Mouse (Mus musculus) forebrain, postnatal 0 days (tissue): Measurements from ENCODE around the gene Lgals4. TPM values are rescaled to one million over a fixed set of nuclear protein-coding genes. Genes with fewer than 3 reads are reported as not detected.

Experiments used
- ATAC-seq: fragments of 200-750 bp; cut with Nextera tagmentation; 2 replicates; pipeline ENCODE4 v1.8.0; 2017; ENCODE audit warnings: mild to moderate bottlenecking, moderate library complexity
- DNase-seq: peaks from one replicate; pipeline ENCODE4 v3.0.0-alpha.2; 2015
- H3K27ac ChIP-seq: fragments of 300-500 bp; sonication (generic); 2 replicates; pipeline ENCODE4 v1.5.1; 2014; ENCODE audit warnings: low read depth, mild to moderate bottlenecking, antibody characterized with exemption, low read length, moderate library complexity, mixed read lengths
- H3K27me3 ChIP-seq: fragments of 300-500 bp; sonication (generic); 2 replicates; pipeline ENCODE4 v1.6.1; 2014; ENCODE audit warnings: mild to moderate bottlenecking, low read length, mixed read lengths; ENCODE audit not compliant: insufficient read depth
- H3K36me3 ChIP-seq: fragments of 300-500 bp; sonication (generic); 2 replicates; pipeline ENCODE4 v1.6.1; 2014; ENCODE audit warnings: mild to moderate bottlenecking, moderate library complexity; ENCODE audit not compliant: insufficient read depth
- H3K4me1 ChIP-seq: fragments of 300-500 bp; sonication (generic); 2 replicates; pipeline ENCODE4 v1.6.1; 2014; ENCODE audit warnings: antibody characterized with exemption; ENCODE audit not compliant: insufficient read depth
- H3K4me2 ChIP-seq: fragments of 300-500 bp; sonication (generic); 2 replicates; pipeline ENCODE4 v1.6.1; 2014; ENCODE audit warnings: low read depth, mild to moderate bottlenecking, moderate library complexity
- H3K4me3 ChIP-seq: fragments of 300-500 bp; sonication (generic); 2 replicates; pipeline ENCODE4 v1.5.1; 2014; ENCODE audit warnings: low read depth, low read length, mixed read lengths
- H3K9ac ChIP-seq: fragments of 300-500 bp; sonication (generic); 2 replicates; pipeline ENCODE4 v1.6.1; 2014; ENCODE audit warnings: mild to moderate bottlenecking
- H3K9me3 ChIP-seq: fragments of 300-500 bp; sonication (generic); 2 replicates; pipeline ENCODE4 v1.6.1; 2016; ENCODE audit warnings: low read length
- CTCF ChIP-seq: sonication (generic); IDR thresholded peaks from 2 replicates; pipeline ENCODE4 v1.5.1; 2016; ENCODE audit warnings: antibody characterized with exemption, control low read depth, low read depth
- WGBS: fragments of 180-500 bp; shearing (Covaris S2); extraction: QIAGEN DNeasy Blood & Tissue Kit; methylation state at CpG from one replicate; pipeline ENCODE4 v1.1.7; 2014; 5-methylcytosine and 5-hydroxymethylcytosine counted together
- polyA plus RNA-seq: library from polyadenylated mRNA; unstranded; fragments of >200 nt; fragmentation: Nextera tagmentation; extraction: Ambion mirVana; gene quantifications from 2 replicates; pipeline ENCODE4 v1.2.1, GENCODE M21; 2015
- total RNA-seq: library from RNA; depleted of rRNA; stranded (reverse); fragments of >200 nt; gene quantifications from 2 replicates; pipeline ENCODE4 v1.2.3, GENCODE M21; 2014; rRNA removed

Lgals4 gene
- 2.4 and 5.2 TPM in 2 replicates for total RNA-seq
- polyA plus RNA-seq, result 3.3 and 3.5 TPM in 2 replicates

DNA sequence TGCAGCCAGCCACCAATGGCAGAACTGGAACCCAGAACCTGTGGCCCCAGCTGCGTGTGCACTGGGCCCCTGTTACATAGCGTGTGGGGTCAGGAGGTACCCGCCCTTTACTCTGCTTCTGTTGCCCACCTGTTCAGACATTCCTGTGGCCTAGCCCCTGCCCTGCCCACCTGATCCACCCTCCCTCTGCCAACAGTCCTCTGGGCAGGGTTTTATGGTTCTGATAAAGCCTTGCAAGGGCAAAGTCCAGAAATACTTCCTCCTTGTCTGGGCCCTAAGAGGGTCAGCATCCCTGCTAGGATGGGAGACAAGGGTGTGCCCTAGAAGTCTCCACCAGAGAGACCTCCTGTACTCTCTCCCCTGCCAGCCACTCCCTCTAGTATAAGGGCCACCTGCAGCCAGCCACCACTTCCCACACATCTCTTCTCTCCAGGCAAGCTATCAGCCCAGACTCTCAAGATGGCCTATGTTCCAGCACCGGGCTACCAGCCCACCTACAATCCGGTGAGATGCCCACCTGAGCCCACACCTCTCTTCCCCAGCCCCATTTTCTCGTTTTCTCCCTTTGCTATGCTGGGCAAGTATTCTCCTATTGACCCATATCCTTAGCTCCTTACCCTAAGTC, at the start of gene Lgals4:
Gene Lgals4 (plus strand): TSS at position 132 of the 625 bp plus-strand sequence.
- DNase-seq, result no peak
- Histone ChIP-seq H3K9ac (no peak within 1 kb of the TSS), H3K36me3 (peaks cover 27% of the 10 kb centered on the region), H3K9me3 (no peaks in the 10 kb centered on the region), H3K27ac (no peak within 1 kb of the TSS), H3K4me3 (no peak within 1 kb of the TSS), H3K27me3 (no peaks in the 10 kb centered on the region), H3K4me2 (no peak within 1 kb of the TSS), H3K4me1 (no peaks in the 10 kb centered on the region)
- ATAC-seq, result no peak
- TF ChIP-seq CTCF, result no peak
- WGBS, result 86% methylated on average over 6 of the region's 6 CpGs

GRCm38 (mm10) chr7:28785161-28785560, 48.5 kb upstream of the Lgals4 start:
- no peak overlapping the region for H3K27ac ChIP-seq
- no peak for TF ChIP-seq CTCF
- no peak overlapping the region for H3K9ac ChIP-seq
- ATAC-seq, result no peak
- peaks cover 3% of the 10 kb centered on the region; the same call in 1 of the 2 replicates for H3K4me1 ChIP-seq
- no peak overlapping the region for H3K4me2 ChIP-seq
- 81% methylated on average over 5 of the region's 5 CpGs for WGBS
- H3K36me3 ChIP-seq, result peaks cover 30% of the 10 kb centered on the region
- no peaks in the 10 kb centered on the region for H3K9me3 ChIP-seq
- H3K27me3 ChIP-seq, result no peaks in the 10 kb centered on the region
- H3K4me3 ChIP-seq, result no peak overlapping the region
- DNase-seq, result no peak

- WGBS, result 96% methylated on average over 9 of the region's 9 CpGs
- ATAC-seq (no peak), DNase-seq (no peak)
- H3K9ac ChIP-seq, result no peak overlapping the region
- H3K27me3 ChIP-seq, result no peaks in the 10 kb centered on the region
- no peaks in the 10 kb centered on the region for H3K9me3 ChIP-seq
- H3K4me3 ChIP-seq, result no peak overlapping the region
- H3K4me1 ChIP-seq, result no peaks in the 10 kb centered on the region
- peaks cover 28% of the 10 kb centered on the region for H3K36me3 ChIP-seq
- H3K27ac ChIP-seq, result no peak overlapping the region
- TF ChIP-seq CTCF, result no peak
- H3K4me2 ChIP-seq, result no peak overlapping the region
Measured at GRCm38 (mm10) chr7:28787884-28788283, 45.8 kb upstream of the Lgals4 start.

- ATAC-seq (no peak), DNase-seq (no peak)
- Histone ChIP-seq H3K36me3 (peaks cover 21% of the 10 kb centered on the region), H3K4me2 (no peak within 1 kb of the TSS), H3K9me3 (no peaks in the 10 kb centered on the region), H3K27ac (no peak within 1 kb of the TSS), H3K9ac (no peak within 1 kb of the TSS), H3K27me3 (no peaks in the 10 kb centered on the region), H3K4me3 (no peak within 1 kb of the TSS), H3K4me1 (no peaks in the 10 kb centered on the region)
- no peak for TF ChIP-seq CTCF
- WGBS, result 84% methylated on average over 5 of the region's 5 CpGs
Measured at GRCm38 (mm10) chr7:28788307-28789195, 45.1 kb upstream of the Lgals4 start, which contains the start of gene Rinl. Rinl (plus strand) TSS chr7:28788969.

GRCm38 (mm10) chr7:28789235-28789634, 44.4 kb upstream of the Lgals4 start:
- Histone ChIP-seq H3K9ac (no peak overlapping the region), H3K36me3 (peaks cover 14% of the 10 kb centered on the region), H3K4me2 (no peak overlapping the region), H3K27me3 (no peaks in the 10 kb centered on the region), H3K27ac (no peak overlapping the region), H3K4me3 (no peak overlapping the region), H3K9me3 (no peaks in the 10 kb centered on the region), H3K4me1 (no peaks in the 10 kb centered on the region)
- TF ChIP-seq CTCF, result no peak
- ATAC-seq (no peak), DNase-seq (no peak)
- WGBS, result 90% methylated on average over 3 of the region's 3 CpGs

- ATAC-seq (no peak), DNase-seq (no peak)
- Histone ChIP-seq H3K9ac (no peak overlapping the region), H3K27me3 (no peaks in the 10 kb centered on the region), H3K4me3 (no peak overlapping the region), H3K36me3 (peaks cover 9% of the 10 kb centered on the region; the same call in 1 of the 2 replicates), H3K4me1 (no peaks in the 10 kb centered on the region), H3K4me2 (no peak overlapping the region), H3K27ac (no peak overlapping the region), H3K9me3 (no peaks in the 10 kb centered on the region)
- 52% methylated on average over 8 of the region's 8 CpGs for WGBS
- peak; percentile 40 for TF ChIP-seq CTCF
Measured at GRCm38 (mm10) chr7:28790066-28790806, 43.4 kb upstream of the Lgals4 start.
